Mouse (Mus musculus) CH12.LX (cell line): ENCODE measurements at regions not wholly inside any gene's neighbourhood (a gene's known extent, or its start where the extent isn't known, plus 50 kb on each side); places are given as distances from the start of the nearest gene placed in this dataset.

ENCODE experiments used
- BHLHE40 ChIP-seq: IDR thresholded peaks from 2 replicates; pipeline ENCODE4 v1.6.1; 2011; ENCODE audit warnings: mild to moderate bottlenecking, low read depth, low read length, improper control_type of control experiment
- CHD2 ChIP-seq: IDR thresholded peaks from 2 replicates; pipeline ENCODE4 v1.6.1; 2011; ENCODE audit warnings: low read length, improper control_type of control experiment
- CTCF ChIP-seq, 2 experiments: IDR thresholded peaks in 1 of 2; conservative IDR thresholded peaks in 1 of 2; 2 replicates each; pipeline ENCODE4 v1.5.1; 2011 to 2012; ENCODE audit warnings: low read depth in 2 of 2, low read length in 2 of 2, improper control_type of control experiment in 1 of 2, inconsistent platforms in 1 of 2, mild to moderate bottlenecking in 1 of 2, moderate library complexity in 1 of 2
- ETS1 ChIP-seq: conservative IDR thresholded peaks from 2 replicates; pipeline ENCODE4 v1.6.1; 2012; ENCODE audit warnings: low read depth, mild to moderate bottlenecking, inconsistent platforms, low read length, improper control_type of control experiment, moderate library complexity
- HCFC1 ChIP-seq: IDR thresholded peaks from 2 replicates; pipeline ENCODE4 v1.6.1; 2012; ENCODE audit warnings: low read depth, mild to moderate bottlenecking, inconsistent platforms, low read length, improper control_type of control experiment
- JUND ChIP-seq: conservative IDR thresholded peaks from 2 replicates; pipeline ENCODE4 v1.6.1; 2011; ENCODE audit warnings: low read depth, low read length, improper control_type of control experiment
- MAX ChIP-seq: IDR thresholded peaks from 2 replicates; pipeline ENCODE4 v1.6.1; 2011; ENCODE audit warnings: low read length, improper control_type of control experiment
- MEF2A ChIP-seq: IDR thresholded peaks from 2 replicates; pipeline ENCODE4 v1.6.1; 2014; ENCODE audit warnings: low read depth, mild to moderate bottlenecking, inconsistent platforms, low read length, improper control_type of control experiment, borderline replicate concordance
- POLR2A ChIP-seq: IDR thresholded peaks from 2 replicates; pipeline ENCODE4 v1.6.1; 2011; ENCODE audit warnings: low read depth, mild to moderate bottlenecking, improper control_type of control experiment, low read length
- POLR2AphosphoS2 ChIP-seq: IDR thresholded peaks from 2 replicates; pipeline ENCODE4 v1.6.1; 2011; ENCODE audit warnings: low read depth, low read length, improper control_type of control experiment
- ZKSCAN1 ChIP-seq: IDR thresholded peaks from 2 replicates; pipeline ENCODE4 v1.6.1; 2012; ENCODE audit warnings: low read depth, inconsistent platforms, low read length, improper control_type of control experiment, borderline replicate concordance

DNA sequence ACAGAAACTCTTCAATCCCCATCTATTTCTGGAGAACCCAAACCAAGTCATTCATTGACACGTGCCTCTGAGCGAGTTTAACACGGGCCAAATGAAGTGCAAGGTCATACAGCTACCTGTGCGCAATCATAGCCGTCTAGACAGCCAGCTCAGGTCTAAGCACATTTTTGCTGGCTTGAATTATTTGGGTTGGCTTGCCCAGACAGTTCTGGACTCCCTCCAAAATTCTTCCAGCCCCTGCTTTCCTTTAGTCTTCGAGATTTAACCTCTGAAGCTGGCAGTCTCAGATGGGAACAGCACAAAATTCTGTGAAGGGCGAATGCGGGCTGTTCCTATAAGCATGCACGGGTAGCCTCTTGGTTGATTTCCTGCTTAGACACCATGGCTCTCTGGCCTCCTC lies 347.1 kb downstream of the 1500009L16Rik start:
- no peak for TF ChIP-seq CHD2
- TF ChIP-seq POLR2AphosphoS2: no peak
- TF ChIP-seq POLR2A: no peak
- no peak for TF ChIP-seq CTCF (conservative IDR thresholded peaks at IDR 0.05 in 1 of 2, IDR thresholded peaks at IDR 0.05 in 1 of 2; ENCODE audit: low read depth in 2 of 2, low read length in 2 of 2)
- no peak for TF ChIP-seq JUND
- TF ChIP-seq ZKSCAN1: no peak
- TF ChIP-seq ETS1: no peak
- TF ChIP-seq MAX: no peak
- TF ChIP-seq BHLHE40: no peak
- no peak for TF ChIP-seq HCFC1
- no peak for TF ChIP-seq MEF2A
